Mouse (Mus musculus) MEL (cell line): ENCODE data around the gene Snap25. TPM values are rescaled to one million over a fixed set of nuclear protein-coding genes. Genes with fewer than 3 reads are reported as not detected.

Experiments
- DNase-seq: peaks from one replicate; pipeline ENCODE4 v3.0.0; 2011; ENCODE audit warnings: low read depth, low spot score
- H3K27ac ChIP-seq: 2 replicates; pipeline ENCODE4 v1.5.1; 2012; ENCODE audit warnings: low read depth, mild to moderate bottlenecking, control low read depth, low read length, moderate library complexity; ENCODE audit not compliant: control insufficient read depth
- H3K27me3 ChIP-seq, 2 experiments: fragments of 150-350 bp in 1 of 2; sonication (generic) in 1 of 2; 2 replicates each; pipeline ENCODE4 v1.6.1; 2012; ENCODE audit warnings: low read length in 2 of 2, mild to moderate bottlenecking in 2 of 2, improper control_type of control experiment in 1 of 2, moderate library complexity in 1 of 2; ENCODE audit not compliant: insufficient read depth in 2 of 2, control insufficient read depth in 1 of 2
- H3K36me3 ChIP-seq, 2 experiments: 2 replicates each; pipeline ENCODE4 v1.6.1; 2012 to 2014; ENCODE audit warnings: low read length in 2 of 2, improper control_type of control experiment in 1 of 2, inconsistent platforms in 1 of 2, mild to moderate bottlenecking in 1 of 2; ENCODE audit not compliant: insufficient read depth in 2 of 2, control insufficient read depth in 1 of 2
- H3K4me1 ChIP-seq, 2 experiments: fragments of 150-350 bp in 1 of 2; sonication (generic) in 1 of 2; 2 replicates each; pipeline ENCODE4 v1.6.1; 2012; ENCODE audit warnings: low read length in 2 of 2, improper control_type of control experiment in 1 of 2, mild to moderate bottlenecking in 1 of 2; ENCODE audit not compliant: insufficient read depth in 2 of 2, control insufficient read depth in 1 of 2
- H3K4me3 ChIP-seq, 2 experiments: fragments of 150-350 bp in 1 of 2; sonication (generic) in 1 of 2; 2 replicates each; pipeline ENCODE4 v1.5.1; 2012; ENCODE audit warnings: low read depth in 2 of 2, low read length in 2 of 2, mild to moderate bottlenecking in 2 of 2, moderate library complexity in 2 of 2, control low read depth in 1 of 2, improper control_type of control experiment in 1 of 2; ENCODE audit not compliant: control insufficient read depth in 1 of 2, insufficient read depth in 1 of 2
- H3K79me2 ChIP-seq: 2 replicates; pipeline ENCODE4 v1.6.1; 2012; ENCODE audit warnings: mild to moderate bottlenecking, low read length, moderate library complexity; ENCODE audit not compliant: control insufficient read depth, poor library complexity, insufficient read depth
- H3K9ac ChIP-seq: 2 replicates; pipeline ENCODE4 v1.6.1; 2012; ENCODE audit warnings: low read depth, mild to moderate bottlenecking, control low read depth, low read length, moderate library complexity; ENCODE audit not compliant: control insufficient read depth, poor library complexity, severe bottlenecking
- H3K9me3 ChIP-seq: fragments of 150-350 bp; sonication (generic); replicated peaks from 2 replicates; pipeline ENCODE4 v1.6.1; 2012; ENCODE audit warnings: mild to moderate bottlenecking, low read length, improper control_type of control experiment, moderate library complexity; ENCODE audit not compliant: insufficient read depth
- CHD2 ChIP-seq: IDR thresholded peaks from 2 replicates; pipeline ENCODE4 v1.6.1; 2011; ENCODE audit warnings: low read length, improper control_type of control experiment
- E2F4 ChIP-seq: IDR thresholded peaks from 2 replicates; pipeline ENCODE4 v1.6.1; 2011; ENCODE audit warnings: low read depth, low read length, improper control_type of control experiment, borderline replicate concordance
- EP300 ChIP-seq, 2 experiments: IDR thresholded peaks; 2 replicates each; pipeline ENCODE4 v1.6.1; 2011; ENCODE audit warnings: improper control_type of control experiment in 2 of 2, low read length in 2 of 2, low read depth in 1 of 2, mild to moderate bottlenecking in 1 of 2
- ETS1 ChIP-seq: IDR thresholded peaks from 2 replicates; pipeline ENCODE4 v1.6.1; 2012; ENCODE audit warnings: low read depth, mild to moderate bottlenecking, inconsistent platforms, low read length, improper control_type of control experiment, moderate library complexity
- GATA1 ChIP-seq: IDR thresholded peaks from 2 replicates; pipeline ENCODE4 v1.6.1; 2011; ENCODE audit warnings: low read depth, low read length, improper control_type of control experiment
- KAT2A ChIP-seq: conservative IDR thresholded peaks from 2 replicates; pipeline ENCODE4 v1.6.1; 2012; ENCODE audit warnings: low read depth, low read length, improper control_type of control experiment, inconsistent platforms
- MAFK ChIP-seq: IDR thresholded peaks from 2 replicates; pipeline ENCODE4 v1.6.1; 2011; ENCODE audit warnings: low read depth, mild to moderate bottlenecking, low read length, improper control_type of control experiment, borderline replicate concordance
- MAX ChIP-seq: IDR thresholded peaks from 2 replicates; pipeline ENCODE4 v1.6.1; 2011; ENCODE audit warnings: low read length, improper control_type of control experiment
- MXI1 ChIP-seq: IDR thresholded peaks from 2 replicates; pipeline ENCODE4 v1.6.1; 2011; ENCODE audit warnings: mild to moderate bottlenecking, low read depth, low read length, improper control_type of control experiment
- MYB ChIP-seq: IDR thresholded peaks from 2 replicates; pipeline ENCODE4 v1.6.1; 2011; ENCODE audit warnings: mild to moderate bottlenecking, low read depth, low read length, improper control_type of control experiment
- NRF1 ChIP-seq: IDR thresholded peaks from 2 replicates; pipeline ENCODE4 v1.6.1; 2014; ENCODE audit warnings: low read depth, mild to moderate bottlenecking, inconsistent platforms, low read length, improper control_type of control experiment, moderate library complexity; ENCODE audit not compliant: poor library complexity, insufficient read depth, severe bottlenecking
- POLR2A ChIP-seq, 2 experiments: IDR thresholded peaks; 2 replicates each; pipeline ENCODE4 v1.6.1; 2011 to 2012; ENCODE audit warnings: low read length in 2 of 2, mild to moderate bottlenecking in 2 of 2, control low read depth in 1 of 2, improper control_type of control experiment in 1 of 2, low read depth in 1 of 2, moderate library complexity in 1 of 2; ENCODE audit not compliant: control insufficient read depth in 1 of 2, insufficient read depth in 1 of 2, poor library complexity in 1 of 2
- POLR2AphosphoS2 ChIP-seq: IDR thresholded peaks from 2 replicates; pipeline ENCODE4 v1.6.1; 2011; ENCODE audit warnings: low read length, improper control_type of control experiment
- POLR2AphosphoS5 ChIP-seq: IDR thresholded peaks from 2 replicates; pipeline ENCODE4 v1.6.1; 2012; ENCODE audit warnings: low read depth, borderline replicate concordance, mild to moderate bottlenecking, inconsistent platforms, low read length, moderate library complexity, mixed read lengths
- RAD21 ChIP-seq: IDR thresholded peaks from 2 replicates; pipeline ENCODE4 v1.6.1; 2011; ENCODE audit warnings: mild to moderate bottlenecking, low read depth, low read length, improper control_type of control experiment
- TAL1 ChIP-seq: IDR thresholded peaks from 2 replicates; pipeline ENCODE4 v1.6.1; 2012; ENCODE audit warnings: mild to moderate bottlenecking, inconsistent platforms, low read length, moderate library complexity, mixed read lengths
- TCF12 ChIP-seq: IDR thresholded peaks from 2 replicates; pipeline ENCODE4 v1.6.1; 2014; ENCODE audit warnings: low read depth, mild to moderate bottlenecking, inconsistent platforms, low read length, improper control_type of control experiment, moderate library complexity
- ZNF384 ChIP-seq: IDR thresholded peaks from 2 replicates; pipeline ENCODE4 v1.6.1; 2012; ENCODE audit warnings: low read depth, mild to moderate bottlenecking, inconsistent platforms, low read length, improper control_type of control experiment
- polyA plus RNA-seq, 2 experiments: library from polyadenylated mRNA; stranded (reverse) in 1 of 2; unstranded in 1 of 2; fragments of >175 nt in 1 of 2; fragments of >200 nt in 1 of 2; gene quantifications; 2 replicates each; pipeline versions ENCODE4 v1.2.1 to v1.2.4; 2012; ENCODE audit warnings: low replicate concordance in 2 of 2, low read depth in 1 of 2; ENCODE audit not compliant: insufficient read length in 2 of 2, insufficient read depth in 1 of 2, missing spikeins in 1 of 2
- total RNA-seq: library from RNA; depleted of rRNA; stranded (reverse); fragments of 300-350 nt; gene quantifications from 2 replicates; pipeline ENCODE4 v1.2.3, GENCODE M21; 2012

The Snap25 gene
- total and polyA plus RNA-seq, 3 experiments, result not detected

- Histone ChIP-seq H3K9me3 (no peaks in the 10 kb centered on the region), H3K27me3 (no peaks in the 10 kb centered on the region), H3K27ac (no peak overlapping the region), H3K36me3 (no peaks in the 10 kb centered on the region), H3K79me2 (no peaks in the 10 kb centered on the region), H3K4me1 (no peaks in the 10 kb centered on the region), H3K4me3 (no peak overlapping the region), H3K9ac (no peak overlapping the region)
- TF ChIP-seq POLR2A (IDR thresholded peaks at IDR 0.05; ENCODE audit: control insufficient read depth in 1 of 2, insufficient read depth in 1 of 2, low read depth in 1 of 2, low read length in 2 of 2, poor library complexity in 1 of 2), result no peak
- DNase-seq, result no peak
Observed at GRCm38 (mm10) chr2:136676918-136677445, 36.3 kb upstream of the Snap25 start.

GRCm38 (mm10) chr2:136678321-136679161 lies 34.7 kb upstream of the Snap25 start:
- no peak for DNase-seq
- no peak overlapping the region for H3K9ac ChIP-seq

GRCm38 (mm10) chr2:136679280-136680221 lies 33.7 kb upstream of the Snap25 start:
- TF ChIP-seq E2F4, result no peak
- TF ChIP-seq ETS1, result no peak
- TF ChIP-seq MXI1, result no peak
- no peak for TF ChIP-seq KAT2A
- no peak for TF ChIP-seq POLR2A (IDR thresholded peaks at IDR 0.05; ENCODE audit: control insufficient read depth in 1 of 2, insufficient read depth in 1 of 2, low read depth in 1 of 2, low read length in 2 of 2, poor library complexity in 1 of 2)
- no peak for TF ChIP-seq ZNF384
- TF ChIP-seq MAFK, result no peak
- TF ChIP-seq NRF1, result no peak
- TF ChIP-seq MAX, result no peak
- no peak for TF ChIP-seq MYB
- TF ChIP-seq POLR2AphosphoS2, result no peak
- TF ChIP-seq TAL1, result no peak
- H3K9ac ChIP-seq, result no peak overlapping the region
- no peak for DNase-seq
- H3K27ac ChIP-seq, result no peak overlapping the region
- H3K27me3 ChIP-seq, result no peaks in the 10 kb centered on the region
- H3K79me2 ChIP-seq, result no peaks in the 10 kb centered on the region
- H3K4me1 ChIP-seq, result no peaks in the 10 kb centered on the region
- H3K9me3 ChIP-seq, result no peaks in the 10 kb centered on the region
- no peaks in the 10 kb centered on the region for H3K36me3 ChIP-seq
- no peak overlapping the region for H3K4me3 ChIP-seq

More at GRCm38 (mm10) chr2:136678321-136679161, 34.7 kb upstream of the Snap25 start:
- TF ChIP-seq TCF12 (no peak), EP300 (IDR thresholded peaks at IDR 0.05; ENCODE audit: low read depth in 1 of 2, low read length in 2 of 2) (no peak), GATA1 (no peak), RAD21 (no peak), CHD2 (no peak), TAL1 (no peak), POLR2AphosphoS5 (no peak)
- Histone ChIP-seq H3K27ac (no peak overlapping the region), H3K4me1 (no peaks in the 10 kb centered on the region), H3K27me3 (no peaks in the 10 kb centered on the region), H3K36me3 (no peaks in the 10 kb centered on the region), H3K9me3 (no peaks in the 10 kb centered on the region), H3K79me2 (no peaks in the 10 kb centered on the region), H3K4me3 (no peak overlapping the region)
